Mouse (Mus musculus): ENCODE measurements at regions not wholly inside any gene's neighbourhood (a gene's known extent, or its start where the extent isn't known, plus 50 kb on each side); places are given as distances from the start of the nearest gene placed in this dataset.

DNA sequence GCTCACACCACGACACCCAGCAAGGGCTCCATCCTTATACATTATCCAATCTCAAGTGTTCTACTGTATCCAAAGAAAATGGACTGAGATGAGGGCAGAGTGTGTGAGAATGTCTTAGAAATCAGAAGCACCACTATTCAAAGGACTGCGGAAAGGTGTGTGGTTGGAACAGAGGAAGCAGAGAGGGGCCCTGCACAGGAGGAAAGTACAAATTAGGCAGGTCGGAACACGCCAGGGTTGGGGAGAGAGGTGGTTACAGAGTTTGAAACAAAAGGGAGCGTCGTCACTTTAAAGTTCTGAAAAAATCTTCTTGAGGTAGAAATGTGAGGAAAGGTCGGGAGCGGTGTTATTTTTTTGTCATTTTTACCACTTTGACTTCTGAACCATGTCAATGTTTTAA lies 66.6 kb upstream of the Plekha5 start:
- no peak for TF ChIP-seq CTCF (IDR thresholded peaks at IDR 0.05)
- TF ChIP-seq EP300 (IDR thresholded peaks at IDR 0.05): no peak

Measured in lung, postnatal 0 days (tissue).